Mouse (Mus musculus): Measurements from ENCODE around the gene Erp27. TPM values are rescaled to one million over a fixed set of nuclear protein-coding genes. Genes with fewer than 3 reads are reported as not detected.
"Not testable (repeated sequence)": the region's sequence is repeated elsewhere in the genome, so short reads cannot be mapped to it uniquely, and the experiment has no call there.

Erp27 gene
- total RNA-seq, 1 experiment from 2014 or later: not detected

DNA sequence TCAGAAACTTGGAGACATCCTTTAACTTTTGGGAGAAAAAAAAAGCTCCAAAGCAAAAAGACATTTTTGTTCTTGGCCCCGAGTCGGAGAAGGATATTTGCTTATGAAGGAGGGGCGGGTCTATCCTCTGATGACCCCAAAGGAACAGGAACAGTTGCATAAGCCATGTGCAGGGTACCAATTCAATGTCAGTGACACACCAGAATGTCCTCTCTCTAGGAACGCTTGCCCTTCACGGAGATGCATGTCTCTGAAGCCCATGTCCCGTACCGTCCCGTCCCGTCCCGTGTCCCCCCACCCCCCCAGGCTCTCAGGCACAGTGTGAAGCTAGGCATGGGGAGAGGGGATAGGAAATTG, 15.1 kb downstream of the Erp27 start:
- DNase-seq: no peak

DNA sequence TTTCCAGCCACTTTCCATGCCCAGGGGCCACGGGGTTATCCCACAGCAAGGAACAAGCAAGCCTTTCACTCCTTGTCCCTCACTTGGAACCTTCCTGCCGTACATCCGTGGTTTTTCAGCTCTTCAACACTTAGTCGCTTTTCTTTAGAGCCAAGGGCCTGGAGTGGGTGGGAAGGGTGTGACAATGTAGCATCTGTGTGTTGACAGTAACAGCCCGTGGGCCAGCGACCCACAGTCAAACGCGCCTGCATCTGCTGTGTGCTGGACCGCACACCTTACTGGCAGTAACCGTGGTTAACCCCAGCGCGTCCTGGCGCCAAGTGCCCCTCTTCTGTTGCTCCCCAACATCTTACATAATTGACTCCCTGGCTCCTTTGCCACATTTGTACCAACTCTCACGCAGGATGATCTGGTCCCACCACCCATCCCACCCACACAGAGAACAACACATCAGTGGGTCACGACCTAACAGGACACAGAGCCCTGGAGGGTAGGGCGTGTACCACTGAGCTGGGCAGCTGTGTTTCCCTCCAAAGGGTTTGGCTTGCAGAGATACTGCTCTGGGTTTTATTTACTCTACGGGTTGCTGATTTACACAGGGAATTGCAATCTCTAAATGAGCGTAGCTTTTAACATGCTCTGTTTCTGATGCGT, 15.6 kb downstream of the Erp27 start:
- no peak for DNase-seq

GRCm38 (mm10) chr6:136903885-136904470, 18.0 kb downstream of the Erp27 start:
- DNase-seq: no peak

- no peak for DNase-seq
Measured at GRCm38 (mm10) chr6:136902527-136902926, 19.5 kb downstream of the Erp27 start.

DNA sequence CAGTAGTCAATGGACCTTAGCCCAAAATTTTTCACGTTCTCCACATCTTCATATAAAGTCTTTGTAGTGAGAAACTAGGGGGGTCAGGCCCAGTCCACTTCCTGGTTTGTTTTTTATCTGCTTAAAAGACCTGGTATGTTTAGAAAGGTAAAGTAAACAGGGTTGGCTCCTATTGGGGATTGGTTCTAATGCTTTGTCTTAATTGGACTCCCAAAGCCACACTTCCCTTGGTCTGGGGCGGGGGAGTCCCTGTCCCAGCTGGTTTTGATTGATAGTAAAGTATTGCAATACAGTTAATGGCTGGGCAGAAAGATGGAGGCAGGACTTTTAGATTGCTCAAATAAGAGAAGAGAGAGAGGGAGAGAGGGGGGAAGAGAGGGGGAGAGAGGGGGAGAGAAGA, 21.0 kb downstream of the Erp27 start:
- no peak for DNase-seq

- no peak for DNase-seq
Measured at GRCm38 (mm10) chr6:136900369-136901009, 21.5 kb downstream of the Erp27 start.

GRCm38 (mm10) chr6:136898954-136899353, 23.0 kb downstream of the Erp27 start:
- no peak for DNase-seq

DNA sequence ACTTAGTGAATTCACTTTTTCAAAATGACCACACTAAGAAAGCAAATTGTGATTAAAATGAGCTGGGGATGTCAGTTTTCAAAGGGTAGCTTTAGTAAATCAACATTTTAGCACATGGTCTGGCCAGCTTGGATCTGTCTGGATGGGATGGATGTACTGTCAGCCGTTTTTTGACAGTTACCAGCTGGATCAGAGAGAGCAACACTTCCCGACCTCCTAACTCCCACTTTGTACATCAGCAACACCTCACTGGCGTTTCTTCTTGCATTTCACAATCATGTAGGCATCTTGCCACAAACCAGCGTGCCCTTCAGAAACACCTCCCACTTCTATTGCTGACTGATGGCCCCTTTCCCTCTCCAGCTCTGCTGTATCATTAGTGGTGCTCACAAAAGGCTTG, 23.8 kb downstream of the Erp27 start:
- no peak for DNase-seq

GRCm38 (mm10) chr6:136897789-136898188, 24.2 kb downstream of the Erp27 start:
- DNase-seq: no peak

DNA sequence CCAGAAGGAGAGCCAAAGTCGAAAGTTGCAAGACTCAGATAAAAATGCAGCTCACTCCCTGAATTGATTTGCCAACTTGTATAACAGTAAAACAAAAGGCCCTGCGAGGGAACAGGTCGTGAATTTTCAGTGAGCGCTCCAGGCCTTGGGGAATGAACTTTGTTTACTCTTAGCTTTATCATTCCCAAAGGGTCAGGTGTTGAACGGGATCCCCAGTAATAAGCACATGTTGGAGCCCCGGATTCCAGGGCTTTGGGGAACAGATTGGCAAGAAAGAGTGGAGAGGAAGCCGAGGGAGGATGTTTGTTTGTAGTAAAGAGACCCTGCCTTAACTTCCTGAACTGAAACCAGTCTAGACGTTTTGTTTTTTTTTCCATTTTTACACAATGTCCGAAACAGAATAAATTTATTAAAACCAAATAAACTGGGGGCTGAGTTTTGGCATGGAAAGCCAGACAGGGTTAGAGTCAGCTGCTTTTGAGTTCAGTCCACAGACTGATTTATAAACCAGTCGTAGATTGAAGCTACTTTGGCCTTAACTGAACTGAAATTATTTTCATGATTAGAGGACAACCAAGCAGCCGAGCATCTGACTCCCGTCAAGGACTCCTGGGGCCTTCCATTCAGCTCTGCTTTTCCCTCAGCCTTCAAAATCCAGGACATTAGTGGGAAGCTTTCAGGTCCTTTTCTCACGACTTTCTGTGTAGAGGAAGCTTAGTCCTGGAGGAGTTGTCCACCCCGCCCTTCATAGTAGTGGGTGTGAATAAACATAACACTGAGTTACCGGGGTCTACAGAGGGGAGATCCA, 27.2 kb downstream of the Erp27 start:
- DNase-seq: no peak

DNA sequence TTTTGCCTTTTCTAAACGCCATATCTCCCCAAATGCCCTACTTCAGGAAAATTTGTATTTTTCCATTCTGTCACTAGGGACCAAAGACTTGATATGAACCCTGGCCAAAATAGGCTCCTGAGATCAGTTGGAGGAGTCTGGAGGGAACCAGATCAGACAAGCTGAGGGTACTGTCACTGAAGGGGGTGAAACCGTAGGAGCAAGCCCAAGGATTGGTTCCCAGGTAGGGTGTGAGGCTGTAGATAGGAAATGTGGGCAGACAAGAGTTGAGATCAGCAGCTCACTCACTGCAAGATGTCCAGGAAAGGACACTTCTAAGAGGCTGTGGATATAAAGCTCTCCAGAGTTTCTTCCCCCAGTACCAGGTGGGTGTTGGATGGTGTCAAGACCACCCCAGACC, 30.0 kb downstream of the Erp27 start:
- DNase-seq: no peak

- no peak for DNase-seq
Measured at GRCm38 (mm10) chr6:136889554-136889953, 32.4 kb downstream of the Erp27 start.

- peak; percentile 34 for DNase-seq
Measured at GRCm38 (mm10) chr6:136889067-136889466, 32.9 kb downstream of the Erp27 start.

DNA sequence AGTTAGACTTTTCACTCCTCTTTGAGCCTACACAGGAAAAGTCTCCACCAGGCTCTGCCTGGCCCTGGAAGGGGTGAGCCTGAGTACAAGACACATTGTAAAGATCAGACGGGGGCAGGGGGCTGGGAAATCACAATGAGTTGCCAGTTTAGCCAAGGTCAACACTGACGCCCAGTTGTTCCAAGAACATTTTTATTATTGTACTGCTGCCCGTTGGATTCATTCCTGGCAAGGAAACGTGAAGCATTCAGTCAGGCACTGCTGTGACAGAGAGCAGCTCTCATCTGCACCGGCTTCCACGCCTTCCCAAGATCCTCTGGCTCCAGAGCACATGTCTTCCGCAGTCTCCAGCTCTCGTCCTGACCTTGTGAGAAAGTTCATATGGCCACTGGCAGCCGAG, 34.1 kb downstream of the Erp27 start:
- DNase-seq: peak; percentile 78

DNA sequence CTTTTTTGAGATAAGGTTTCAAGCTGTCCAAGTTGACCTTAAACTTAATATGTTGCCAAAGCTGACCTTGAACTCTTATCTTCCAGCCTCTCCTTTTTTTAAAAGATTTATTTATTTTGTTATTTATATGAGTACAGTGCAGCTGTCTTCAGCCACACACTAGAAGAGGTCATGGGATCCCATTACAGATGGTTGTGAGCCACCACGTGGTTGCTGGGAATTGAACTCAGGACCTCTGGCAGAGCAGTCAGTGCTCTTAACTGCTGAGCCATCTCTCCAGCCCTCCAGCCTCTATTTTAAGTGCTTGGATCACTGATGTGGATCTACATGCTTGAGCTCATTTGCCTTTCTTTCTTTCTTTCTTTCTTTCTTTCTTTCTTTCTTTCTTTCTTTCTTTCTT, 37.2 kb downstream of the Erp27 start:
- not testable (repeated sequence) for DNase-seq

DNA sequence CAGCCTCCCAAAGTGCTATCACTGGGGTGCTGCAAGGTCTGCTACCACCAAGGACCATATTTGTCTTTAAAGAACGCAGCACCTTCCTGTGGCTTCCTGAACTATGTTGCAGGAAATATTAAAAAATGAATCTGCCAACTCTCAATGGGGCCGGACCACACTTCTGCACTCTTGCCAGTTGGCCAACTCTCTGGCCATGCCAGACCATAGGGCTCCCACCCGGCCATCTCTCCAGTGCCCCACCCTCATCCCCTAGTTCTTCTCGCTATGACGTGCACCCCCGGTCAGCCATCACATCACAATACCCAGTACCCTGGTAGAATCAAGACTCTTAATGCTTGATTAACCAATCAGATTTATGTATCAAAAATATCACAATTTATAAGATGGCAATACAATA, 38.0 kb downstream of the Erp27 start:
- no peak for DNase-seq

GRCm38 (mm10) chr6:136883431-136883915, 38.5 kb downstream of the Erp27 start:
- DNase-seq: no peak

- DNase-seq: no peak
Measured at GRCm38 (mm10) chr6:136881678-136882077, 40.3 kb downstream of the Erp27 start.

GRCm38 (mm10) chr6:136875670-136876069, 46.3 kb downstream of the Erp27 start, which contains the start of gene Mgp:
Gene Mgp, minus strand, starts transcription at chr6:136875823.
- DNase-seq: no peak

DNA sequence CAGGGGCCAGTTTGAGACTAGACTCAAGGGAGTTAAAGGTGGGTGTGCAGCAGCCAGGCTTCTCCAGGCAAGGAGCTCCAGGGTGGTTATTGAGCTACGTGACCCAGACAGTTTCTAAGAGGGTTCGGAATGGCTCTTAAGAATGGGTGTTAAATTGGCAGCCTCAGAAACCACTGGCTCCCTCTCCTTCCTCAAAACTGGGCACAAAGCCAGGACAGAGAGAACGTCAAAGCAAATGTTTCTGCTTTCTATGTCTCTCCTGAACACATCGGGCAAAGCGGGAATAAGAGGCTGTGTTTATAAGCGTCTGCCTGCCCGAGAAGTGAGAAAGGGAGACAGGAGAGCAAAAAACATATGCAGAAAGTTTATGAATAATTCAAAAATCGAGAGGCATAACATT, 47.4 kb downstream of the Erp27 start:
- peak; percentile 43 for DNase-seq

DNA sequence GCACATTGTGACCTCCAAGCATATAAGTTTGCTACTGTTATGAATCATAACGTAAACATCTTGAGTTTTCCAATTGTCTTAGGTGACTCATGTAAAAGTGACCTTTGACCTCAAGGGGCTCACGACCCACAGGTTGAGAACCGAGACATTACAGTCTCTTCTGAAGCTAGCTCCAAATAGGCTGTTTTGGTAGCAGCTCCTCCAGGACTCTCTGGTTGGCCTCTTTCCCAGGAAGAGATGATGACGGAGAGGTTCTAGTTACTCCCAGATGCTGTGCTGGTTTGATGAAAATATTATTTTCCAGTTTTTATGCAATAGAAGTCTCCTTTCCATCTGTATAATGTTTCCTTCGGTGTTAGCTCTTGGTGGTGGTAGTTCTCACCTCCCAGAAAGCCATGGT, 53.1 kb downstream of the Erp27 start:
- DNase-seq: no peak

DNA sequence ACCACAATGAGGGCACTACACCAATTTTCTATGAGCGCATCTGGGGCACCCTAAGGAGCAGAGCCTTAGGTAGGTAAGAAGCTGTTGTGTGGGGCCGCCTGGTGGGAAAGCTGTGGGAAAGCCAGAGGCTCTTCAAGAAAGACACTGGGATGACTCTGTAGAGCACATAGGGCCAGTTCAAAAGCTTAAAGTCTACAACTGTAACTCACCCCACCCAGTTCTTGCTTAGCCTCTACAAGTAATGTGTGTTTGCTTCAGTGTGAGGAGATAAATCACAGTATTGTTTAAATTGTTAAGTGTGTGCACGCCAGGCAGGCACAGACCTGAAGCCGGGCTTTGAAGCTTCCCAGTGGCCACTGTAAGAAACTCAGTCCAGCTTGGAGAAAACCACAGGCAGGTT, 55.8 kb downstream of the Erp27 start:
- no peak for DNase-seq

GRCm38 (mm10) chr6:136865360-136865759, 56.6 kb downstream of the Erp27 start:
- no peak for DNase-seq

All from adrenal gland, postnatal 14 days (tissue).